Mouse (Mus musculus) ES-CJ7 (cell line): ENCODE measurements around the gene Tril.
A peak's percentile ranks its signal among the peaks of the same experiment; 100 is the strongest.

Source experiments
- DNase-seq: peaks from one replicate; pipeline ENCODE4 v3.0.0; 2011; ENCODE audit warnings: low read depth, low spot score

Gene Tril

DNA sequence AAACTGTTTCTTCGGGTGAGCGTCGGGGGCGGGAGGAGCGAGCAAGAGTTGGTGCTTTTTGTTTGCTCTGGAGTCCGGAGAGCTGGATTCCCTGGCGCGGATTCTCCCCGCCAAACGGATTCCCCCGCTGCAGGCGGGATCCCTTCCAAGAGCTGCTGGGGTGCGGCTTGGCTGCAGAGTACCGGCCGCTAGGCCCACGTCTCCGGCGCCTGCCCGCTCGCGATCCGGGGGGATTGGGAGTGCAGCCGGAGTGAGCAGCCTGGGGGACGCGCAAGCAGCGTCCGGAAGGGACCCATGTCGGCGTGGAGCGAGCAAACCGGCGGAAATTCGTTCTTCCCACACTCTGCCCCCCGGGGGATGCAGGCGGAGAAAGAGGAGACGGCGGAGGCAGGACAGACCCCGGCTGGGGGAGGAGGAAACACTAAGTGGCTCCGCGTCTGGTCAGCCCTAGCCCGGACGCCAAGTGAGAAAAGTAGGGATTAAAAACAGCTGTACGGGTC is at the start of gene Tril:
Gene Tril, minus strand, starts transcription at position 345 of the 500 bp plus-strand sequence.
- DNase-seq, result peak; percentile 55

DNA sequence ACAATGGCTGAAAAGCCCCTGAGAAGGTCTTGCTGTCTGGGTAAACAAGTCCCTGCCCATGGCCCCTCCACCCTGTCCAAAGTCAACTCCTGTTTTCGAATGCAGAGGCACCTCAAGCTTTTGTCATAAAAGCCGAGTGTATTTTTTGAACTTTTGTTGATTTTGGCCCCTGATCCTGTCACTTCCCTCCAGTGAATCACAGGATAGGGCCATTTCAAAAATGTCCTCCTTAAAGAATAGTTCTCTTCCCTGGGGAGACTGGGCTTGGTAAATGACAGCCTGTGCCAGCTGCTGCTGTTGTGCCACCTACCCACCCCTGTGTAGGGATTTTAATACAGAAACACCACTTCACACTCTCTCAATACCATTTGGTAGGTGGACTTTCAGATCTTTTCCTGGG is 42.4 kb upstream of the Tril start:
- no peak for DNase-seq

DNA sequence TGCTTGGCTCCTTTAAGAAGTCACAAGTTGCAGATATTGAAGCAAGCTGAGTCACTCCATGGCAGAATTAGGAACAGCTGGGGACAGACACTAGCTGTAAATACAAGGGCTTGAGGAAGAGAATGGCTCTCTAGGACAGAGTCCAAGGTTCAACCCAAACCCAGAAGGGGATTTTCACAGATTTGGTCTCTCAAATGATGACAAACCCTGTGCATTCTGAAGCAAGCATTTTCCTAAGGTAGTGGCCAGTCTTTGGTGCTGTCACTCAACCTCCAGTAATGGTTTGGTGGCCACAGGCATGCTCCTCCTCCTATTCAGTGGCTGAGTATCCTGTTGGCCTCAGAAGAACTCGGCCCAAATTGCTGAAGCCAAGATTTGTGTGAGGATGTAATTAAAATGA is 38.5 kb upstream of the Tril start:
- DNase-seq, result no peak

DNA sequence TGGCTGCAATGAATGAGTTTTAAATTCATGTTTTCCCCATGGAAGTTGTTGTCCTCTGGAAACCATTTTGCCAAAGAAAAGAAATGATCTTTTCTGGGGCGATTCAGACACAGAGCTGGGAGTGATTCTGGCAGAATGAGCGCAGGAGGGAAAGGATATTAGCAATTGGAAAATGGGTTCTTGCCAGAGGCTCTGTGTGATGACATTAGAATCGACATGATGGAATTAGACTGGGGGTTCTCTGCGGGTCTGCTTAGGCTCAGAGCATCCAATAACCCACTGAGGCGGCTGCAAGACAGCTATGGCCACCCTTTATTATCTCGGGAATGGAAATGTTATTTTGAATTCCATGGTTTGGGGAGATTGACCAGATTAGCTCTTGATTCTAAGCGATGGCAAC is 37.2 kb upstream of the Tril start:
- no peak for DNase-seq

DNA sequence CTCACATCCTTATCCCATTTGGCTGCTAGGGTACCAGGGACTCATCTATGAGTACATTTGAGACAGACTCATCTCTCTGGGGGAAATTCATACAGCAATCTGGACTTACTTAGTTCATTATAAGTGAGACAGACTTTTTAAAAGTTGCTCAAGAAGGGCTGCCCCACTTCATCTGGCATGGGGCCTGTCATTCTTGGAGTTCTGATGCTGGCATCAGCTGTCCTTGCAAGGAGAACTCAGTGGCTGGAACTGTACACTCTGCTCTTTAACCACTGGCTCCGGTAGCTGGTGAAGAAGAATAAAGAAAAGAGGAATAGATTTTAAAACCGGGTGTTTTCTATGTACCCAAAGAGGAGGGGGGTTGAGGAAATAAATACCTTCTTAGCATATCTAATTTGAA is 36.1 kb upstream of the Tril start:
- DNase-seq, result no peak

DNA sequence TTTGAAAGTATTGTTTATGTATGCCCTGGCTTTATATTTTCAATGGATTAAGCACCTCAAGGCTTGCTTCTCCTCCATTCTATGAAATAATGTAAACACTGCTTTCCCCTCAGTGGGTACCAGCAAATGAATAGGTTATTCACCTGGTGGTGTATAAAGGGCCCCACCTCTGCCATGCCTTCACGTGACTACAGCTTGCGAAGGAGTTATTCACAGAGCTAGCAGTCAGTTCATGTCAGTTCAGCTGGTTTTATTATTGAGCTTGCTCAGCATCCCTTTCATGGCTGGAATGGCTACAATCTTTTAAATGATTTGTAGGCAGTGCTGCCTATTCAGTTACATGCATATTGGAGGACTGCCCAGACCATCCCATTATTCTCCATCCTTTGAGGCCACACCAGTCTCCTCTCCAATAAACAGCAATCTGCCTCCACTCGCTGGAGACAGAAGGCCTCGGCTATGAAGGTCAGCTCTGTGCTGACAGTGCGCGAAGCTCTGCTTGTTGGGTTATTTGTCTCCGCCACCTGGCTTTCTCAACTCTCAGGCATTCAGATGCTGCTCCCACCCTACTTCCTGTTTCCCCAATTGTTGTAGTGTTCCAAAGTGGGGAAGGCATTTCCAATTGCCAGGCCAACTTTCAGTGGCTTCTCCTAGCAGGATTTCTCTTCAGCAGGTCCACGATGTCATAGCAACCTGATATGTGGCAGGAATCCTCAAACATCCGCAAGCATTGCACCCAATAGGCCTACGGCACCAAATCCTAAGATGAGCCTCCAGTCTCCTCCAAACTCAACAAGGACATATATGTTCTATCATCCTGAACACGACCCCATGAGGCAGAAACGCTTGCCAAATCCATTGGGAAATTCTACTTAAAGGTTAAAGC is 34.6 kb upstream of the Tril start:
- no peak for DNase-seq

DNA sequence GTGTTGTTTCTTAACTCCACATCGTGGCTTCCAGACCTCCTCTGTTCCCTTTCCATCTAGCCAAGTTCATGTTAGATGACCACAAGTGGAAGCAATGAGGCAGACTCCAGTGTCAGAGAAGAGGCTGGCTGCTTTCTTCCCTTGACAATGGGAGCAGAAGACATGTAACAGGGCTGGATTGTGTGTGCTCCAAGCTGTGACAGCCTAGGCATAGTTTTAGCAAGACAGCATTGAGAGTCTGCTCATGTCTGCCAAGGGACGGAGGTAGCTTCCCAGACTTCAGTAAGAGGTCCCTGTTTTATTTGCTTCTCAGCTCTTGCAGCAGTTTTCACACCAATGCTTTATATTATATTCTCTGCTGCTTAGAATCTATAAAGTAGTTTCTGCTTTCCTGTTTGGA is 33.6 kb upstream of the Tril start:
- no peak for DNase-seq

DNA sequence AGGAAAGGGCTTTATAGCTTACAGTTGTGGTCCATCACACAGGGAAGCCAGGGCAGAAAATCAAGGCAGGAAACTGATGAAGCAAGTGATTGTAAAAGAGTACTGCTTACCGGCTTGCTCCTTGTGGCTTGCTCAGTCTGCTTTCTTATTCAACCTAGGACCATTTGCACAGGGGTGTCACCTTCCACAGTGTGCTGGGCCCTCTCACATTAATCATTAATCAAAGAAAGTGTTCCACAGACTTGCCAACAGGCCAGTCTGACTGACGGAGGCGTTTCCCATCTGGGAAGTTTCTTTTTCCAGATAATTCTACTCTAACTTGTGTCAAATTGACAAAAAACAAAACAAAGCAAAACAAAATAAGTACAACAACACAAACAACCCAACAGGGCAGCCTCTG is 32.9 kb upstream of the Tril start:
- no peak for DNase-seq

DNA sequence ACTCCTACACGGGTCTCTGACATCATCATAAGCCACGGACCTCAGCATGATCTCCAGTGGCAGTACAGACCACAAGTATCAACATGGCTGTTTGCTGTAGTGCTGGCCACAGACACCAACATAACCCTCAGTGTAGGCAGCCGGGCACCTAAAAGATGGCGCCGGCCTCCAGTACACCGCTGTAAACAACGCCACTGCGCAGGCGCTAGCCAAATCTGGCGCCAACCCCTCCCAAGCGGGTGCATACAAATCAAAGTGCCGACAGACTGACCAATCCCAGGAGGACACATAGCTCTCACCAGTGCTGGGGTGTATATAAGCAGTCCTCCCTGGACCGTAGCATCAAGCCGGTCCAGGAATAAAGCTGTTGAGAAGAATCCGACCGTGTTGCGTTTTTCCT is 24.0 kb upstream of the Tril start:
- no peak for DNase-seq

DNA sequence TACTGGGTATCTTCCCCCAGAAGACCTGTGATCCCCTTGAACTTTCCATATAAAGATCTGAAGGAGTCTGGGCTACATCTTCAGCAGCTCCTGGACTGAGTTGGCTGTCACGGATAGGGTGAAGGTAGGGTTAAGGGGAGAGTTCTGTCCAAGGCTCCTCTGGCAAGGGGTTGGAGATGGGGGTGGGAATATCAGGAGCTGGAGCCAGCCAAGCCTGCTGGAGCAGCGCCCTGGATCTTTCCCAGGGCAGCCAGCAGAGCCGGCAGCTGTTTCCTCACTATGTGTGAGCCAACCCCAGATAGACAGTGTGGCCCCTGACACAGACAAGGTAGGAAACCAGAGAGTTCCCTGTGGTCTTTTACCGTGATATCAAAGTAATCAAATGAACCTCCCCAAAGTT is 4.6 kb upstream of the Tril start:
- DNase-seq, result no peak

DNA sequence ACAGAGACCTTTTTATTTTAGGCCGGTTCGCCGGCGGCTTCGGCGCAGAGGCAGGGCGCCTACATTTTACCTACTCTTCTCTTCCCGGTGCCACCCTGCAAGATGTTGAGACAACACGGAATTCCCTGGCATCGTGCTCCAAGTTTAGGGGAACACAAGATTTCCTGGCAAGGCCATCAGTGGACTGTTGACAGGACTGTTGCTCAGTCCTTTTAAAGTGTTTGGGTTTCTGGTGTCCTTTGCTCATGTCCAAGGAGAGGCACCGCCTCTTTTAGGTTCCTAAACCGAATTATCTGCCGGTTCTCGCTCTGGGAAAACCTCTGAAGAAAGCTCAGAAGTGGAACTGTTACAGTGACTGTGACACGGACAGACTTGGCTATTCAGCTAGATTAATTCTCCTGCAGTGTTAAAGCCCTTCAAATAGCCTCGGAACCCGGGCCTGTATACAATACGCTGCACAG is 441 bp upstream of the Tril start:
- DNase-seq, result no peak

DNA sequence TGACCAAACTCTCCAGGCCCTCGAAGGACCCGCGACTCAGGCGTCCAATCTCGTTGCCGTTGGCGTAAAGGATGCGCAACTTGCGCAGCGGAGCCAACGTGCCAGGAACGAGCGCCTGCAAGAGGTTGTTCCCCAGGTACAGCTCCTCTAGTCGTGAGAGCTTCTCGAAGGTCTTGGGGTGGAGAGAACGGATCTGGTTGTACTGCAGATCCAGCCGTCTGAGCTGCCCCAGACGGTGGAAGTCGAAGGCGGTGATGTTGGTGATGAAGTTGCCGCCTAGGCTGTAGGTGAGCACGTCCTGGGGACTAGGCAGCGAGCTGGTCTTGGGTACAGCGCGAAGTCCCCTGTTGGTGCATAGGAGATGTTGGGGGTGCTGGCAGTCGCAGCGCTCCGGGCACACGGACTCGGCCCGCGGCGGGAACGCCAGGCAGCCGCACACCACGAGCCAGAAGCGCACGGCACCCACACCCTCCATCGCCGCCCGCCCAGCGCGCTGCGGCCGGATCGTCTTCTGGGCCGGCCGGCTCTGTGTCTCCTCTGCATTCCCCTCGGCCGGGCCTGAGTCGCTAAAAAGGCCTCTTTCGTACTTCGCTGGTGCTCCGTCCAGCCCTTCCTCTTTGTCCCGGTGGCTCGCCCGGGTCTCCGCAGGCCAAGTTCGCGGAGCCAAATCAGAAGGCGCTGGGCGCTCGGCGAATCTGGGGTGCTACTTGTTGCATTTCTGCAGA is 707 bp downstream of the Tril start:
- peak; percentile 58 for DNase-seq

DNA sequence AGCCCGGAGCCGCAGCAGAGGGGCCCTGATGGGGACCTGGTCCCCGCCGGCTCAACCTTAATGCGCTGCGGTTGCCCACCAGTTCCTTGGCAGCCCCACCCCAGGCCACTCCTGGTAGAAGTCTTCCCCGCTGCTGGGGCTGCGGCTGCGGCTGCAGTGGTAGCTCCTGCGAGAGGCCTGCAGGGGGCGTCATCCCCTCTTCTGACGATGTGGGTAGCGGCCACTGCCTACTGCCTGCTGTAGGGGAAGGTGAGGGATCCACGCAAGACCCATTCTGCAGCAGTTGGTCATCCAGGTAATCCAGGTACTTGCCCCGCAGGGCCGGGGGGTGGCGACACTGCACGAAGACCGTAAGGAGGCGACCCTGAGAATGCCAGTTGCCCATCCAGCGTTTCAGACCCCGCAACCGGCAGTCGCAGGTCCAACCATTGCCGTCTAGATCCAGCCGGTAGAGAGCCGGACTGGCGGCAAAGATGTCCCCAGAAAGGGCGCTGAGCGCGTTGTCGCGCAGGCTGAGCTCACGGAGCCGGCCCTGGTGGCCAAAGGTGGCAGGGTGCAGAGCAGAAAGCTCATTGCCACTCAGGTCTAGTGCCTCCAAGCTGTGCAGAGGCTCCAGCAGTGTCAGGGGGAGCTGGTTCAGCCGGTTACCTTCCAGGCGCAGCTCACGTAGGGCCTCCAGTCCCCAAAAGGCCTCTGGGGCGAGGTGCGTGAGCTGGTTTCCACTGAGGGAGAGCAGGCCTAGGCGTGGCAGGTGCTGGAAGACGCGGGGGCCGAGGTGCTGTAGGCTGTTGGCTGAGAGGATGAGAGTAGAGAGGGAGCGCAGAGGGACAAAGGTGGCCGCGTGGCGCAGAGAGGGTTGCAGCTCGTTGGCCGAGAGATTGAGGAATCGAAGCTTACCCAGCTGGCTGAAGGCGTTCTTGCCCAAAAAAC is 1.6 kb downstream of the Tril start:
- peak; percentile 75 for DNase-seq

DNA sequence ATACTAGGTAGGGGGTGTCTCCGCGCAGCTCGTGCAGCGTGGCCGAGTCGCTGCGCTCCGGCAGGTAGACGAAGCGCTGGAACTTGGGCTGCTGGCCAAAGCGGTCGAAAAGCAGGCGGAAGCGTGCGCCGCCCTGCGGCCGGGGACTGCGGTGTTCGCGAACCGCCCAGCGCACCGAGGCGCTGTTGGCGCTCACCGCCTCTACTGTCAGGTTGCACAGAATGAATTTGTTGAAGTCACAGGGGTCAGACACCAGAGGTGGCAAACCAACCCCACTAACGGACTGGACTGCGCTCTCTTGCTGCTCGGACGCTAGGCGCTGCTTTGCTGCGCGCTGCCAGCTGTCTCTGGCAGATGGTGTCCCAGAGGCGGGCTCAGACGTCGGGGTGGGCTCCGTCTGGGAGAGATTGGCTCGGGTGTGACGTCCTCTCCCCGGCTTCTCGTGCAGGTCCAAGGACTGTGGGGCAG is 2.3 kb downstream of the Tril start:
- DNase-seq, result peak; percentile 60

DNA sequence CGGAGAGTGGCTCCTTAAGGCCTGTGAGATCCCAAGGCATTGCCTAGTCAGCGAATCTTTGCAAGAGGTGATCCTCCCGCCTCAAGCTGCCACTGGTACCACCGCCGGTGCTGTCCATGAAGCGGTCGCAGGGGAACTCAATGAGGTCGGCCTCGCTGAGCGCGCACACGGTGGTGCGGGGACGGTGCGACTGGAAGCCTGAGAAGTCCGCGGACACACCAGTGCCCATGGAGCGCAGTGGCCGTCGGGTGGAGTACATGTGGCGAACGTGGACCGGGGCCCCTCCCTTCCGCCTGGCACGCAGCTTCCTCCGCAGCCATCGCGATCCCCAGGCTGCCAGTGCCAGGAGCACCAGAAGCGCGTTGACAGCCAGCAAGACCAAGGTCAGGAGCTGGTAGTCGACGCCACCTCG is 2.9 kb downstream of the Tril start:
- no peak for DNase-seq

DNA sequence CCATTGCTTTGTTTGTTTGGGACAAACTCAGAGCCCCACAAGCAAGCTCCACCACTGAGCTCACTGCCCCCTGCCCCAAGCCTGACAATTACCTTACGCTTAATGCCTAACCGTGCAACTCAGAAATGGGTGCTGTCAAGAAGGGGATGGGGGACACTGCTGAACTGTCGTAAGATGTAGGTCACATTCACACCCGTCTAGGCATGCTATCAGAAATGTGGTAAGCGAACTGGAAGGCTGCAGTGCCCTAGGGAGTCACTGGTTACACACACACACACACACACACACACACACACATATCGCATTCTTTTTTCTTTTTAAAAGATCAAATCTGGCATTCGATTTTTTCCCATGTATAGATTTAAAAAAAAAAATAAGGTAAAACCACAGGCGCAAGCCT is 4.0 kb downstream of the Tril start:
- DNase-seq, result no peak

DNA sequence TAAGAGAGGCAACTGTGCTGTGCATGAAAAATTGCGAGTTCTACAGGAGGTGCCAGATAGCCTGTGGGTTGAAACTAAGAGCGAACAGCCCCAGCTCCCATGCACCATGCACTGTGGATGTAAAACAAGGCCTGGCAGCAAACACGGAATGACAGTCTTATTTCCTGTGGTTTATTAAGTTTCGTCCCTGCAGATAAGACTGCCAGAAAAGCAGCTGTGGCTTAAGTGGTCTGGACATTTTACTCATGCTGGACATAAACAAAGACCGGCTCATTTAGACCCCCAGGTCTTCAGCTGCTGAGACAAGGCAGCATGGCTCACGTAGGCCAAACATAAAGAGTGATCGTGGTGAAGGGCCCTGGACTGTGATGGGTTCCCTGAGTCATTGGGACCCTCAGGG is 4.9 kb downstream of the Tril start:
- no peak for DNase-seq

DNA sequence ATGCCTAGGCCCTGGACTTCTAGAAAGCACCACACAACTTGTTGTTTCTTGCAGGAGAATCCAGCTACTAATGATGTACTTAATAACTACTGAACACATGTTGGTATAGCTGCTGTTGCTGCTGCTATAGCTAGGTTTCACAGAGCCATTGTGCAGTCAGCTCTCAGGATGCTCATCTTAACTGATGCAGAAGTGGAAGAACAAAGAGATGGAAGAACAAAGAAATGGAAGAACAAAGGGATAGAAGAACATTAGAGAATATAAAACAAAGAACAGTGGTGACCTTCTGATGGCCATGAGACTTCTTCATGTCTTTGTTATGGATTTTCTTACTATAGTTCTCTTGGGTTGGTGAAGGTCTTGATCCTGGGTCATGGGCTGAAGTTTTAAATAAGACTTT is 6.4 kb downstream of the Tril start:
- DNase-seq, result no peak

DNA sequence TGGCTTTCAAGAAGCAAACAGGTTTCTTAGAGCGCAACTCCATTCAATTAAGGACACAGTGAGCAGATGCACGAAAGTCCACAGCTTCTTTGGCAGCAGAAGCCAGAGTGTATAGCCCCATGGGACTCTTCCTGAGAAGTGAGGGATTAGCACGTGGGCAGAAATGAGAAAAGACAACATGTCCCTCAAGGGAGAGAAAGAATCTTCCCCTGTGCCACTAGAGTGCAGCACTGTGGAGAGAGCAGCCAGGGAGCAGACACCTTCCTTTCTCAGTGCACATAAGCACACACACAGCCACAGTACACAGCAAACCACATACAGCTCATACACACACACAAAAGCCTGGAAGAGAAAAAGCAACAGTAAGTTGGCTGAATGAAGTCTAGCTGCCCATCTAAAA is 8.4 kb downstream of the Tril start:
- DNase-seq, result peak; percentile 50

DNA sequence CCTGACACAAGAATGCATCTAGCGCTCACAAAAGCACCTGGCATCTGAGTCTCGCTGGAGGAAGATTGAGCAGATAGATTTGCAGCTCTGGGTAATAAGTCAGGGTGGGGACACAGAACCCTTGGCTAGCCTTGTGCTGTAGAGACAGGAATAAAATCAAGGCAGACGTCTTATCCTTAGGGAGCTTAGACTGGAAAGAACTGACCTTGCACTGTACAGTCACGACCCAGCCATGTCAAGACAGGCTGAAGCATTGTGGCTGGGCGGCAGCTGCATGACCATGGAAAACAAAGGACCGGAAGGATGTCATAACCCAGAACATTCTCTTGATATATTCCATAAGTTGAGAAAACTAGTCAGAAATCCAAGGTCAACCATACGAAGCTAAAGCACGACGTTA is 11.8 kb downstream of the Tril start:
- DNase-seq, result no peak

DNA sequence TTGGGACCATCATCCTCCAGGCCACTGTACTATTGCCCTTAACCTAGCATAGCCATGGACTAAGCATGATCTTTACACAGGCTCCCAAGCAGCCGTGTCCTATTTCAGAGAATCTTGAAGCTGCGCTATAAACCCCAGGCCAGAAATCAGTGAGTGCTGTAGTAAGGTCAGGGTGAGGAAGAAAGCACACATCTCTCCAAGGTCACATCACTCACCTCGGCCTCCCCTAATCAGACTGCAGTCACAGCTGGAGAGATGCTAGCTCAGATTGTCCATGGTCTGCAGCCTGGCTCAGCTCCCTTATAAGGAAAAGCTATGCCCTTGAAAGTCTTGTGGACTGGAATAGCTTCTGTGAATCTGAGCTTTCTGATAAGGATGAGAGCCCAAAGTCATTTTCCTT is 13.4 kb downstream of the Tril start:
- peak; percentile 58 for DNase-seq

DNA sequence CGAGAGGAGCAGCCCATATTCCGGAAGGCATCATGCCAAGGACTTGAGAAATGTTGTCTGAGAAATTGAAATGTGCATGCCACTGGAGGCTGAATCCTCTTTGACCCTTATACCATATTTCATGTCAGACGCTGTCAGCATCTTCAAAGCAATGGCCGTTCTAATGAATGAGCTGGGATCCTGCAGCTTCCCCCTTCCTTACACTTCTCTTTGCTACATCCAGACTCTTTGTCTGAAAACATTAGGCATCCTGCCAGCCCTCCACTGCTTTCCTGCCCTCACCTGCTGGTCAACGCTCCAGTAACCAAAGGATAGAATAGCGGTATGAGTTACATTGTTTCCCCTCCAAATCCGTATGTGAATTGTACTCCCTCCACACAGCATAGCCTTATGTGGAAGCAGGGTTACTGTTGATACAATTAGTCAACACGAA is 14.0 kb downstream of the Tril start:
- DNase-seq, result no peak
